Mouse (Mus musculus) myocyte (in vitro differentiated cells): ENCODE data around the gene Tnn.

Experiments
- CEBPB ChIP-seq: IDR thresholded peaks from 2 replicates; pipeline ENCODE4 v1.6.1; 2011; ENCODE audit warnings: mild to moderate bottlenecking, moderate library complexity; ENCODE audit not compliant: poor library complexity, insufficient read depth, severe bottlenecking
- E2F4 ChIP-seq: IDR thresholded peaks from one replicate; pipeline ENCODE4 v1.6.1; 2011; ENCODE audit warnings: mild to moderate bottlenecking, control low read depth, moderate library complexity; ENCODE audit not compliant: insufficient read depth
- MAX ChIP-seq: IDR thresholded peaks from one replicate; pipeline ENCODE4 v1.6.1; 2011; ENCODE audit warnings: low read depth, mild to moderate bottlenecking, control low read depth
- MYOD1 ChIP-seq, 3 experiments: IDR thresholded peaks; one replicate each; pipeline ENCODE4 v1.6.1; 2011; ENCODE audit warnings: control low read depth in 2 of 3, low read depth in 2 of 3, mild to moderate bottlenecking in 2 of 3, moderate library complexity in 1 of 3; ENCODE audit not compliant: insufficient read length in 2 of 3, control insufficient read depth in 1 of 3
- MYOG ChIP-seq, 3 experiments: IDR thresholded peaks; one replicate each; pipeline ENCODE4 v1.6.1; 2011; ENCODE audit warnings: control low read depth in 2 of 3, low read depth in 2 of 3, mild to moderate bottlenecking in 2 of 3; ENCODE audit not compliant: insufficient read length in 2 of 3, control insufficient read depth in 1 of 3, insufficient read depth in 1 of 3
- POLR2A ChIP-seq: IDR thresholded peaks from one replicate; pipeline ENCODE4 v1.6.1; 2011; ENCODE audit warnings: low read depth, mild to moderate bottlenecking, control low read depth, moderate library complexity; ENCODE audit not compliant: insufficient read length
- POLR2AphosphoS2 ChIP-seq: IDR thresholded peaks from one replicate; pipeline ENCODE4 v1.6.1; 2011; ENCODE audit warnings: low read depth, control low read depth; ENCODE audit not compliant: insufficient read length
- REST ChIP-seq: IDR thresholded peaks from one replicate; pipeline ENCODE4 v1.6.1; 2011; ENCODE audit warnings: mild to moderate bottlenecking, control low read depth, moderate library complexity; ENCODE audit not compliant: insufficient read depth, insufficient read length
- SRF ChIP-seq: IDR thresholded peaks from one replicate; pipeline ENCODE4 v1.6.1; 2011; ENCODE audit warnings: low read depth; ENCODE audit not compliant: control insufficient read depth, insufficient read length
- TCF12 ChIP-seq: IDR thresholded peaks from one replicate; pipeline ENCODE4 v1.6.1; 2011; ENCODE audit warnings: mild to moderate bottlenecking, control low read depth; ENCODE audit not compliant: poor library complexity, insufficient read depth, severe bottlenecking
- USF1 ChIP-seq: IDR thresholded peaks from one replicate; pipeline ENCODE4 v1.6.1; 2011; ENCODE audit warnings: low read depth, mild to moderate bottlenecking, control low read depth, moderate library complexity

DNA sequence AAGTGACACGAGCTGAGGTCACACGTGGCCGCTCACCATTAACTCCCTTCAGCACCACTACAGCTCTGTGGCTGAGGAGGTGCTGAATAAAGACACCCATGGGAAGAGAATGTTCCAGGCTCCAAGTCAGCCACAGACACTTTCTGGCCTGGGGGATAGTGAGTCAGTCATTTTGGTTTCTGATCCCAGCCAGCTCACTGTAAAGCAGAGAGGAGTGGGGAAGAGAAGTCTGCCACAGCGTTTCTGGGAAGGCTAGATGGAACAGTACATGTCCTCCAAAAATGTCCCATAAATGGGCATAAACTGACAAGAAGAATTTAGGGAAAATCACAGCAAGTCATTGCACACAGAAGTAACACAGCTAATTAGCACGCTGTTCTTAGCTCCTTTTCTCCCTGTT lies 52.4 kb downstream of the Tnn start:
- TF ChIP-seq POLR2A = no peak
- TF ChIP-seq CEBPB = no peak
- TF ChIP-seq USF1 = no peak
- TF ChIP-seq E2F4 = no peak
- no peak for TF ChIP-seq TCF12
- TF ChIP-seq MYOD1 (IDR thresholded peaks at IDR 0.05; ENCODE audit: control insufficient read depth in 1 of 3, insufficient read length in 2 of 3, low read depth in 2 of 3) = no peak
- no peak for TF ChIP-seq REST
- no peak for TF ChIP-seq MAX
- no peak for TF ChIP-seq POLR2AphosphoS2
- TF ChIP-seq MYOG (IDR thresholded peaks at IDR 0.05; ENCODE audit: control insufficient read depth in 1 of 3, insufficient read depth in 1 of 3, insufficient read length in 2 of 3, low read depth in 2 of 3) = no peak
- no peak for TF ChIP-seq SRF
